Mouse (Mus musculus) thymus, adult 2 months (tissue): ENCODE measurements around the gene Fam214a. TPM values are rescaled to one million over a fixed set of nuclear protein-coding genes. Genes with fewer than 3 reads are reported as not detected.

Source experiments
- DNase-seq: peaks from one replicate; pipeline ENCODE4 v3.0.0; 2021
- H3K27ac ChIP-seq: fragments of 200-500 bp; 2 replicates; pipeline ENCODE4 v1.5.1; 2012; ENCODE audit warnings: low read length, control low read depth; ENCODE audit not compliant: control insufficient read depth, insufficient read depth
- H3K27me3 ChIP-seq: fragments of 200-500 bp; 2 replicates; pipeline ENCODE4 v1.6.1; 2012; ENCODE audit warnings: mild to moderate bottlenecking, low read length, moderate library complexity, mixed read lengths; ENCODE audit not compliant: control insufficient read depth, insufficient read depth
- H3K36me3 ChIP-seq: fragments of 200-500 bp; 2 replicates; pipeline ENCODE4 v1.6.1; 2012; ENCODE audit warnings: mild to moderate bottlenecking, low read length, moderate library complexity; ENCODE audit not compliant: control insufficient read depth, insufficient read depth
- H3K4me1 ChIP-seq: fragments of 200-500 bp; replicated peaks from 2 replicates; pipeline ENCODE4 v1.6.1; 2012; ENCODE audit warnings: low read length; ENCODE audit not compliant: control insufficient read depth, insufficient read depth
- H3K4me3 ChIP-seq: fragments of 200-500 bp; 2 replicates; pipeline ENCODE4 v1.5.1; 2012; ENCODE audit warnings: mild to moderate bottlenecking, low read length, control low read depth, moderate library complexity; ENCODE audit not compliant: control insufficient read depth, insufficient read depth
- CTCF ChIP-seq: fragments of 200-500 bp; IDR thresholded peaks from 2 replicates; pipeline ENCODE4 v1.5.1; 2012; ENCODE audit warnings: mild to moderate bottlenecking, control low read depth, low read length, moderate library complexity, borderline replicate concordance; ENCODE audit not compliant: control insufficient read depth, poor library complexity, insufficient read depth; ENCODE audit errors: extremely low read depth
- POLR2A ChIP-seq: fragments of 200-500 bp; IDR thresholded peaks from 2 replicates; pipeline ENCODE4 v1.6.1; 2012; ENCODE audit warnings: mild to moderate bottlenecking, low read length, control low read depth, moderate library complexity; ENCODE audit not compliant: control insufficient read depth, poor library complexity, insufficient read depth; ENCODE audit errors: extremely low read depth
- WGBS: fragments of 180-500 bp; shearing (Covaris S2); methylation state at CpG from one replicate; pipeline ENCODE4 v1.1.7; 2018; 5-methylcytosine and 5-hydroxymethylcytosine counted together
- polyA plus RNA-seq: library from polyadenylated mRNA; depleted of rRNA; stranded (reverse); fragments of >200 nt; gene quantifications from 2 replicates; pipeline ENCODE4 v1.2.3, GENCODE M21; 2012

The Fam214a gene
- polyA plus RNA-seq, 1 experiment, result 13.6 TPM

DNA sequence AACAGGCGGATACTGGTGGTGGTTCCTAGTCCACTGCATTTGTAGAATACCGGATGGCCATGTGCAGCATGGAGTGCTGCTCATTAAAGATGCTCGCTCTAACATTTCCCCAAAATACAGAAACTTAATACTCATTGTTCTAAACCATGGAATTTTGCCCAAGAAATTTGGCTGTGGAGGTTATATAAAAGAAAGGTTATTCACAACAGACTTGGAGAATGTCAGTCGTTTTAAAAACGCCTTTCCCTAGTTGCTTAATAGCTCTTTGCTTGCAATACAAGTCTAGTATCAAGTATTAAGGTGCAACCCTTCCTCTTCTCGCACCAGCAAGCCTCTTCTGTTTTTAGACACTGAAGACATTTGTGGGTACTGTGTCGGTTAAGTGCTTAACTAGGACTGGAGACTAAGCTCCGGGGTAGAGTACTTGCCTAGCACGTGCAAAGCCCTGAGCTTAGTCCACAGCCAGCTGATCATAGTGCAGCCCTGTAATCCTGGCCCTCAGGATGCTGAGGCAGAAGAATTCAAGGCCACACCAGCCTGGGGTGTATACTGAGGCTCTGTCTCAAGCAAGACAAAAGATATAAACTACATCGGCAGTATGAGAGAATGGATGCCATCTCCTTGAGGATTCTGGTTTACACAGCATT lies 42.0 kb downstream of the Fam214a start:
- no peak for TF ChIP-seq POLR2A
- TF ChIP-seq CTCF, result no peak
- DNase-seq, result no peak
- no peaks in the 10 kb centered on the region for H3K27me3 ChIP-seq
- no peaks in the 10 kb centered on the region for H3K36me3 ChIP-seq
- no peak overlapping the region for H3K4me3 ChIP-seq
- H3K27ac ChIP-seq, result no peak overlapping the region
- H3K4me1 ChIP-seq, result no peaks in the 10 kb centered on the region
- 91% methylated on average over 10 of the region's 10 CpGs for WGBS

DNA sequence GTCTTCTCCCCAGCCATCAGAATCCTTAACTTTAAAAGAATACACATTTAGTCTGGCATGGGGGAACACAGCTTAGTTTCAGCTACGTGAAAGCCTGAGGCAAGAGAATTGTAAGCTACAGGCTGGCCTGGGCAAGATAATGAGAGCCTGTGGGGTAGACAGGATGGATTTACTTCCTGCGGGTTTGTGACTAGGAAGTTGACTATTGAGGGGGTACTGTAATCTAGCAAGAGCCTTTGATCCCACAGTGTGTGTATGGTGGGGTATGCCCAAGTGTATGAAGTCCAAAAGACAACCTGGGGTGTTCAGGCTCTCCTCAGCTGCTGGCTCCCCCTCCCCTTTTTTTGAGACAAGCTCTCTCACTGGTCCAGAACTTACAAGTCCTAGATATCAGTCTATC lies 43.7 kb downstream of the Fam214a start:
- 19% methylated on average over 2 of the region's 2 CpGs for WGBS
- H3K36me3 ChIP-seq, result no peaks in the 10 kb centered on the region
- no peaks in the 10 kb centered on the region for H3K4me1 ChIP-seq
- DNase-seq, result no peak
- no peak for TF ChIP-seq POLR2A
- TF ChIP-seq CTCF, result no peak
- no peaks in the 10 kb centered on the region for H3K27me3 ChIP-seq
- H3K27ac ChIP-seq, result no peak overlapping the region
- H3K4me3 ChIP-seq, result no peak overlapping the region

DNA sequence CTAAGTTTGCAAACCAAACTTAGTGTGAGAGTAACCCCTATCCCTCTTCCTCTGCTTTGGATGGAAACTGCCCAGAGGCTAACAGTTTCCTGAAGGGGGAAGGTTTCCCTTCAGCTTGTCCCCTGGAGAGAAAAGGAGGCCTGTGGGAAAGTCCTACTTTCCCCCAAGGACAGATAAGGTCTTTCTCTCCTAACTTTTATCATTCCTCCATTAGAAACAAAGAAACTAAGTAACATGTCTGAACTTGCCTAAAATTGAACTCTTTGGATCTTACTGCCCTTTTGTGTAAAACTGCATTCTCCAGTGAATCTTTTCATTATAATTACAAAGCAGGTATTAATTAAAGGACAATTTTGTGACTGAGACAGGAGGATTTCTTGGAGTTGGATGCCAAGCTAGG lies 45.3 kb downstream of the Fam214a start:
- DNase-seq, result no peak
- TF ChIP-seq POLR2A, result no peak
- TF ChIP-seq CTCF, result no peak
- Histone ChIP-seq H3K36me3 (no peaks in the 10 kb centered on the region), H3K4me3 (no peak overlapping the region), H3K27me3 (no peaks in the 10 kb centered on the region), H3K27ac (no peak overlapping the region), H3K4me1 (no peaks in the 10 kb centered on the region)

DNA sequence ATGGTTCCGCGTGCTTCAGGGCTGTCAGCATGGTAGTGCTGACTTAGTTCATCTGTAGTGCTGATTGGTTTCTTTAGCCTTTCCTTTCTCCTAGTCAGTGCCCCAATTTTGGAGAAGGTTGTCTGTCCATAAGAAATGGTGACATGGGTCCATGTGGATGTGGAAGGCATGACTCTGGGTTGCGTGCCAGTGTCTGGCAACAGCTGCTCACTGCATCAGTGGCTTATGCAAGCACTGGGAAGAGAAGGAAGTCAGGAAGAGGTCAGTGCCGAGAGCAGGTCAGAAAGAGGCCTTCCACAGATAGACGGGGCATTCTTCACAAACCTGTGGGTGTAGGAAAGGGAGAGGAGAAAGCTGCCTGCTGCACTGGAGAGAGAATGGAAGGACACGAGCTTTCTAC lies 48.3 kb downstream of the Fam214a start:
- 96% methylated on average over 6 of the region's 6 CpGs for WGBS

DNA sequence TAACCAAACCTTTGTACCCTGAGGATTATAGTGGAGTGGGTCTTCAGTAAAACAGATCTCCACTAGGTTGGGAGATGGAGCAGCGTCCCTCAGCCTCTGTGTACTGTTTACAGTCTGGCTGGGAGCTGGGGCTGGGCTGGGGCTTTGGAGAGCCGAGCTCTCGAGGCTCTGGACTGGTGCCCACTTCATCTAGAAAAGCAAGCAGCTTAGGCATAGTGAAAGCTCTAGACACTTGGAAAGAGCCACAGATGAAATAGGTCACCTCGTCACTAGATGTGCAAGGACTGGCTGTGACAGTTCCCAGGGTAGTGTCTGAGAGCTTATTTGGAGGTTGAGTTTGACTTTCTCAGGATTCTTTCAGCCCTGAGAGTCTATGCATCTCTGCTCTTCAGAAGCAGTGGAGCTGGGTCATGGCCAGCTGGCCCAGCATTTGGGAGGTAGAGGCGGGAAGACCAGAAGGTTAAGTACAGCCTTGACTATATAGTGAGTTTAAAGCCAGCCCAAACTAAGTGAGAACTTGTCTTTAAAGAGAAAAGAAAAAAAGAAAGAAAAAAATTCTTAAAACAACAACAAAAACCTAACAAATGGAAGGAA lies 49.0 kb downstream of the Fam214a start:
- DNase-seq, result no peak
- no peaks in the 10 kb centered on the region for H3K36me3 ChIP-seq
- H3K27me3 ChIP-seq, result no peaks in the 10 kb centered on the region
- no peaks in the 10 kb centered on the region for H3K4me1 ChIP-seq
- H3K4me3 ChIP-seq, result no peak overlapping the region
- TF ChIP-seq CTCF (no peak), POLR2A (no peak)
- 95% methylated on average over 5 of the region's 5 CpGs for WGBS
- H3K27ac ChIP-seq, result no peak overlapping the region

More for the DNA sequence above, 48.3 kb downstream of the Fam214a start:
- Histone ChIP-seq H3K27me3 (no peaks in the 10 kb centered on the region), H3K27ac (no peak overlapping the region), H3K4me1 (no peaks in the 10 kb centered on the region), H3K36me3 (no peaks in the 10 kb centered on the region), H3K4me3 (no peak overlapping the region)
- no peak for TF ChIP-seq POLR2A
- no peak for TF ChIP-seq CTCF
- DNase-seq, result no peak

DNA sequence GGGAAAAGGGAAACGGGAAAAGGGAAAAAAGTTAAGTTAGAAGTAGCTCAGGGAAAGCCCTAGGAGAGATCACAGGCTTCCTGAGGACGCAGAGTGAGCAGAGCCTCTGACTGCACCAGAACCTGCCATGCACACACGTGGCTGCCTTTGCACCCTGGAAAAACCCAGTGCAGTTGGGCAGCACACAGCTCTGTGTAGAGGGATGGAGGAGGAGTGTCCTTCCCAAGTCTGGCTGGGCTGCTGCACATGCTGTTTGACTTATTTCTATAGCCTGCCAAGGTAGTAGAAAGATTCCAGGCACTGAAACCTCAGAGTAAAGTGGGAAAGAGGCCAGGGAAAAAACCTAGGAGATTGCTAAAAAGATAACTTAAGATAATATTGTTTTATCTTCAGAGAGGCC lies 49.6 kb downstream of the Fam214a start:
- H3K36me3 ChIP-seq, result no peaks in the 10 kb centered on the region
- no peak for DNase-seq
- H3K4me1 ChIP-seq, result no peaks in the 10 kb centered on the region
- no peaks in the 10 kb centered on the region for H3K27me3 ChIP-seq
- H3K4me3 ChIP-seq, result no peak overlapping the region
- TF ChIP-seq CTCF (no peak), POLR2A (no peak)
- no peak overlapping the region for H3K27ac ChIP-seq
- 83% methylated on average over 3 of the region's 3 CpGs for WGBS
